Mouse (Mus musculus) CH12.LX (cell line): Measurements from ENCODE around the gene Gzf1. TPM values are rescaled to one million over a fixed set of nuclear protein-coding genes. Genes with fewer than 3 reads are reported as not detected.

Source experiments
- DNase-seq: peaks from one replicate; pipeline ENCODE4 v3.0.0-alpha.2; 2013; ENCODE audit errors: extremely low read depth
- H3K27ac ChIP-seq: 2 replicates; pipeline ENCODE4 v1.5.1; 2012; ENCODE audit warnings: low read depth, mild to moderate bottlenecking, control low read depth, moderate library complexity; ENCODE audit not compliant: insufficient read depth
- H3K27me3 ChIP-seq: replicated peaks from 2 replicates; pipeline ENCODE3; 2012; ENCODE audit warnings: inconsistent platforms
- H3K36me3 ChIP-seq, 2 experiments: replicated peaks in 1 of 2; 2 replicates each; pipeline versions ENCODE3 to v1.6.1; 2012; ENCODE audit warnings: inconsistent platforms in 1 of 2, low read length in 1 of 2, mild to moderate bottlenecking in 1 of 2, mixed read lengths in 1 of 2, moderate library complexity in 1 of 2; ENCODE audit not compliant: control insufficient read depth in 1 of 2, insufficient read depth in 1 of 2
- H3K4me1 ChIP-seq, 2 experiments: 2 replicates each; pipeline ENCODE4 v1.6.1; 2012; ENCODE audit warnings: inconsistent platforms in 1 of 2, moderate library complexity in 1 of 2; ENCODE audit not compliant: insufficient read depth in 2 of 2, control insufficient read depth in 1 of 2
- H3K4me2 ChIP-seq: 2 replicates; pipeline ENCODE4 v1.6.1; 2012; ENCODE audit warnings: low read depth, mild to moderate bottlenecking, control low read depth; ENCODE audit not compliant: poor library complexity, insufficient read depth, severe bottlenecking
- H3K4me3 ChIP-seq, 3 experiments: fragments of 150-350 bp in 1 of 3; sonication (generic) in 1 of 3; replicated peaks in 1 of 3; 2 replicates each; pipeline versions ENCODE3 to v1.5.1; 2011 to 2012; ENCODE audit warnings: low read depth in 2 of 3, low read length in 2 of 3, mild to moderate bottlenecking in 2 of 3, moderate library complexity in 2 of 3, control low read depth in 1 of 3, improper control_type of control experiment in 1 of 3, inconsistent platforms in 1 of 3, mixed read lengths in 1 of 3; ENCODE audit not compliant: poor library complexity in 1 of 3
- H3K79me2 ChIP-seq: replicated peaks from 2 replicates; pipeline ENCODE4 v1.6.1; 2012; ENCODE audit warnings: mild to moderate bottlenecking, moderate library complexity; ENCODE audit not compliant: control insufficient read depth, poor library complexity, insufficient read depth, severe bottlenecking; ENCODE audit errors: extremely low read depth
- H3K9ac ChIP-seq: 2 replicates; pipeline ENCODE4 v1.6.1; 2012; ENCODE audit warnings: low read depth, mild to moderate bottlenecking, control low read depth, moderate library complexity; ENCODE audit not compliant: insufficient read depth
- H3K9me3 ChIP-seq: replicated peaks from 2 replicates; pipeline ENCODE3; 2012; ENCODE audit warnings: low read length, inconsistent platforms, mixed read lengths
- BHLHE40 ChIP-seq: IDR thresholded peaks from 2 replicates; pipeline ENCODE4 v1.6.1; 2011; ENCODE audit warnings: mild to moderate bottlenecking, low read depth, low read length, improper control_type of control experiment
- CHD1 ChIP-seq: IDR thresholded peaks from 2 replicates; pipeline ENCODE4 v1.6.1; 2012; ENCODE audit warnings: low read depth, low read length, improper control_type of control experiment, inconsistent platforms
- CHD2 ChIP-seq: IDR thresholded peaks from 2 replicates; pipeline ENCODE4 v1.6.1; 2011; ENCODE audit warnings: low read length, improper control_type of control experiment
- CTCF ChIP-seq, 2 experiments: IDR thresholded peaks in 1 of 2; conservative IDR thresholded peaks in 1 of 2; 2 replicates each; pipeline ENCODE4 v1.5.1; 2011 to 2012; ENCODE audit warnings: low read depth in 2 of 2, low read length in 2 of 2, improper control_type of control experiment in 1 of 2, inconsistent platforms in 1 of 2, mild to moderate bottlenecking in 1 of 2, moderate library complexity in 1 of 2
- E2F4 ChIP-seq: IDR thresholded peaks from 2 replicates; pipeline ENCODE4 v1.6.1; 2011; ENCODE audit warnings: low read depth, low read length, improper control_type of control experiment; ENCODE audit not compliant: insufficient replicate concordance
- ELF1 ChIP-seq: IDR thresholded peaks from 2 replicates; pipeline ENCODE4 v1.6.1; 2014; ENCODE audit warnings: low read depth, mild to moderate bottlenecking, inconsistent platforms, low read length, improper control_type of control experiment
- GABPA ChIP-seq: IDR thresholded peaks from 2 replicates; pipeline ENCODE4 v1.6.1; 2012; ENCODE audit warnings: low read depth, low read length, improper control_type of control experiment, inconsistent platforms; ENCODE audit not compliant: insufficient replicate concordance
- HCFC1 ChIP-seq: IDR thresholded peaks from 2 replicates; pipeline ENCODE4 v1.6.1; 2012; ENCODE audit warnings: low read depth, mild to moderate bottlenecking, inconsistent platforms, low read length, improper control_type of control experiment
- JUND ChIP-seq: conservative IDR thresholded peaks from 2 replicates; pipeline ENCODE4 v1.6.1; 2011; ENCODE audit warnings: low read depth, low read length, improper control_type of control experiment
- KAT2A ChIP-seq: IDR thresholded peaks from 2 replicates; pipeline ENCODE4 v1.6.1; 2012; ENCODE audit warnings: low read length, improper control_type of control experiment, inconsistent platforms; ENCODE audit not compliant: insufficient replicate concordance
- MAFK ChIP-seq: IDR thresholded peaks from 2 replicates; pipeline ENCODE4 v1.6.1; 2011; ENCODE audit warnings: low read length, improper control_type of control experiment; ENCODE audit not compliant: insufficient replicate concordance
- MAX ChIP-seq: IDR thresholded peaks from 2 replicates; pipeline ENCODE4 v1.6.1; 2011; ENCODE audit warnings: low read length, improper control_type of control experiment
- MEF2A ChIP-seq: IDR thresholded peaks from 2 replicates; pipeline ENCODE4 v1.6.1; 2014; ENCODE audit warnings: low read depth, mild to moderate bottlenecking, inconsistent platforms, low read length, improper control_type of control experiment, borderline replicate concordance
- MYC ChIP-seq: IDR thresholded peaks from 2 replicates; pipeline ENCODE4 v1.6.1; 2011; ENCODE audit warnings: low read depth, mild to moderate bottlenecking, improper control_type of control experiment, low read length
- NRF1 ChIP-seq: IDR thresholded peaks from 2 replicates; pipeline ENCODE4 v1.6.1; 2014; ENCODE audit warnings: low read depth, mild to moderate bottlenecking, inconsistent platforms, low read length, improper control_type of control experiment, moderate library complexity
- PAX5 ChIP-seq: IDR thresholded peaks from 2 replicates; pipeline ENCODE4 v1.6.1; 2012; ENCODE audit warnings: low read length, inconsistent platforms, mixed read lengths
- POLR2AphosphoS2 ChIP-seq: IDR thresholded peaks from 2 replicates; pipeline ENCODE4 v1.6.1; 2011; ENCODE audit warnings: low read depth, low read length, improper control_type of control experiment
- SIN3A ChIP-seq: IDR thresholded peaks from 2 replicates; pipeline ENCODE4 v1.6.1; 2012; ENCODE audit warnings: low read length, improper control_type of control experiment, inconsistent platforms
- SMC3 ChIP-seq: IDR thresholded peaks from 2 replicates; pipeline ENCODE4 v1.6.1; 2011; ENCODE audit warnings: low read depth, low read length, improper control_type of control experiment
- TCF12 ChIP-seq: IDR thresholded peaks from 2 replicates; pipeline ENCODE4 v1.6.1; 2014; ENCODE audit warnings: low read depth, mild to moderate bottlenecking, inconsistent platforms, low read length, improper control_type of control experiment
- UBTF ChIP-seq: IDR thresholded peaks from 2 replicates; pipeline ENCODE4 v1.6.1; 2012; ENCODE audit warnings: low read depth, mild to moderate bottlenecking, inconsistent platforms, low read length, improper control_type of control experiment, moderate library complexity
- ZC3H11A ChIP-seq: IDR thresholded peaks from 2 replicates; pipeline ENCODE4 v1.6.1; 2012; ENCODE audit warnings: low read depth, mild to moderate bottlenecking, inconsistent platforms, low read length, improper control_type of control experiment
- ZKSCAN1 ChIP-seq: IDR thresholded peaks from 2 replicates; pipeline ENCODE4 v1.6.1; 2012; ENCODE audit warnings: low read depth, inconsistent platforms, low read length, improper control_type of control experiment, borderline replicate concordance
- ZNF384 ChIP-seq: IDR thresholded peaks from 2 replicates; pipeline ENCODE4 v1.6.1; 2012; ENCODE audit warnings: low read depth, low read length, improper control_type of control experiment, inconsistent platforms
- dilution Hi-C: fragments of 300-500 bp; cut with MboI; formaldehyde crosslinking; loops from 2 replicates; pipeline ENCODE4 v1.14.3; 2020; ENCODE audit warnings: low sequenced_read_pairs; ENCODE audit not compliant: extremely low pct_unique_long_range_greater_than_20kb, extremely low pct_ligation_motif_present
- in situ Hi-C: fragments of 300-500 bp; cut with MboI; formaldehyde crosslinking; loops from 3 replicates; pipeline ENCODE4 v1.14.3; 2019; ENCODE audit warnings: low sequenced_read_pairs, low pct_ligation_motif_present, low pct_unique_long_range_greater_than_20kb, mixed read lengths
- polyA plus RNA-seq: library from polyadenylated mRNA; unstranded; fragments of >175 nt; gene quantifications from 2 replicates; pipeline ENCODE4 v1.2.1, GENCODE M21; 2012; ENCODE audit warnings: low read depth; ENCODE audit not compliant: insufficient read length
- total RNA-seq, 2 experiments: library from RNA; depleted of rRNA; stranded (reverse); fragments of 300-350 nt in 1 of 2; fragments of >200 nt in 1 of 2; gene quantifications; 2 replicates each; pipeline ENCODE4 v1.2.3; 2012 to 2014

The Gzf1 gene
- total and polyA plus RNA-seq, 3 experiments, result 5.8 to 9.5 (median 8.1) TPM

- Histone ChIP-seq H3K27ac (no peak overlapping the region), H3K9ac (no peak overlapping the region), H3K4me2 (no peak overlapping the region), H3K9me3 (no peaks in the 10 kb centered on the region), H3K36me3 (no peaks in the 10 kb centered on the region), H3K79me2 (no peaks in the 10 kb centered on the region), H3K4me3 (no peak overlapping the region), H3K27me3 (no peaks in the 10 kb centered on the region), H3K4me1 (no peaks in the 10 kb centered on the region)
- TF ChIP-seq ZC3H11A, result no peak
- TF ChIP-seq UBTF, result no peak
- no peak for TF ChIP-seq SMC3
- no peak for TF ChIP-seq SIN3A
- no peak for TF ChIP-seq CHD1
- TF ChIP-seq E2F4, result no peak
- no peak for TF ChIP-seq TCF12
- TF ChIP-seq CHD2, result no peak
- TF ChIP-seq MEF2A, result no peak
- no peak for TF ChIP-seq BHLHE40
- no peak for TF ChIP-seq POLR2AphosphoS2
- TF ChIP-seq MAX, result no peak
- TF ChIP-seq HCFC1, result no peak
- TF ChIP-seq ZNF384, result no peak
- in situ Hi-C loops, result no loop called here
- DNase-seq, result no peak
- dilution Hi-C loops, result no loop called here
Observed at GRCm38 (mm10) chr2:148642610-148643370, 38.0 kb upstream of the Gzf1 start.

DNA sequence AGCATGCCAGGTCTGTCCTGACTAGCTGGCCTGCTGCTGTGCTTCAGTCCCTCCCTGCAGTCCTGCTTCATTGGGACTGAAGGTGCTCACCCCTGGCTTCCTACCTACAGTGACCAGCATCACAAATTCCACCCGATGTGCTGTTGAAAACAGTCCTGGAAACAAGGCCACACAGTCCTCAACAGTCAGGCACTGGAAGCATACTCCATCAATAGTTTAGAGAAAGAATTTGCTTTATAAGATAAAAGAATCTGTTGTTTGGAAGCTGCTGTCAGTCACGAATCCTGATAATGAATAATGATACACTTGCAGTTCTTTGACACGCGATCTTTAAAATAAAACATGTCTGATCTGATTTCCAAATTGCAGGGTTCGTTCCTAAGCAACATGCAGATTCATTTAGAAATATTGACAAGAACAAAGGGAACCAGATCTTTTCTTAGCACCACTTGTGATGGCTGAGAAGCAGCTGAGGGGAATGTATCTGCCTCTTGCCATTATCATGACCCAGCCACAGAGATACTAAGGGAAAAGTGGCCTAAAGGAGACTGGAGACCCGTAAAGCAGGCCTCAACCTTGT is 36.3 kb upstream of the Gzf1 start:
- in situ Hi-C loops, result no loop called here
- Histone ChIP-seq H3K36me3 (no peaks in the 10 kb centered on the region), H3K4me3 (no peak overlapping the region), H3K4me2 (no peak overlapping the region), H3K27ac (no peak overlapping the region), H3K27me3 (no peaks in the 10 kb centered on the region), H3K9ac (no peak overlapping the region), H3K79me2 (no peaks in the 10 kb centered on the region), H3K9me3 (no peaks in the 10 kb centered on the region), H3K4me1 (no peaks in the 10 kb centered on the region)
- TF ChIP-seq ELF1 (no peak), PAX5 (no peak), MAFK (no peak), KAT2A (no peak), ZNF384 (no peak), HCFC1 (no peak), ZKSCAN1 (no peak), CTCF (conservative IDR thresholded peaks at IDR 0.05 in 1 of 2, IDR thresholded peaks at IDR 0.05 in 1 of 2; ENCODE audit: low read depth in 2 of 2, low read length in 2 of 2) (no peak), JUND (no peak), GABPA (no peak), ZC3H11A (no peak), CHD2 (no peak), NRF1 (no peak), E2F4 (no peak), MYC (no peak), TCF12 (no peak)
- dilution Hi-C loops, result no loop called here
- no peak for DNase-seq
